Mouse (Mus musculus) stomach, embryonic 14.5 days (tissue): ENCODE measurements around the gene Uggt2. TPM values are rescaled to one million over a fixed set of nuclear protein-coding genes. Genes with fewer than 3 reads are reported as not detected.

Source experiments
- ATAC-seq: fragments of 200-750 bp; cut with Nextera tagmentation; 2 replicates; pipeline ENCODE4 v1.8.0; 2017; ENCODE audit warnings: low read depth, moderate TSS enrichment; ENCODE audit not compliant: insufficient number of reproducible peaks, insufficient read depth, low FRiP score
- H3K27ac ChIP-seq: fragments of 300-500 bp; sonication (generic); 2 replicates; pipeline ENCODE4 v1.5.1; 2014; ENCODE audit warnings: mild to moderate bottlenecking, low read length, moderate library complexity, mixed read lengths
- H3K27me3 ChIP-seq: fragments of 300-500 bp; sonication (generic); 2 replicates; pipeline ENCODE4 v1.6.1; 2014; ENCODE audit warnings: low read length, control low read depth, mixed read lengths; ENCODE audit not compliant: control insufficient read depth, insufficient read depth
- H3K36me3 ChIP-seq: fragments of 300-500 bp; sonication (generic); 2 replicates; pipeline ENCODE4 v1.6.1; 2014; ENCODE audit warnings: mild to moderate bottlenecking, control low read depth, low read length, moderate library complexity, mixed read lengths; ENCODE audit not compliant: control insufficient read depth, insufficient read depth
- H3K4me1 ChIP-seq: fragments of 300-500 bp; sonication (generic); 2 replicates; pipeline ENCODE4 v1.6.1; 2014; ENCODE audit warnings: low read length, control low read depth, mixed read lengths; ENCODE audit not compliant: control insufficient read depth, insufficient read depth
- H3K4me2 ChIP-seq: fragments of 300-500 bp; sonication (generic); replicated peaks from 2 replicates; pipeline ENCODE4 v1.6.1; 2014; ENCODE audit warnings: low read depth, low read length, control low read depth
- H3K4me3 ChIP-seq: fragments of 300-500 bp; sonication (generic); 2 replicates; pipeline ENCODE4 v1.5.1; 2014; ENCODE audit warnings: low read depth, low read length, control low read depth
- H3K9ac ChIP-seq: fragments of 300-500 bp; sonication (generic); replicated peaks from 2 replicates; pipeline ENCODE4 v1.6.1; 2014; ENCODE audit warnings: low read depth, mild to moderate bottlenecking, control low read depth, low read length, moderate library complexity, mixed read lengths
- H3K9me3 ChIP-seq: fragments of 300-500 bp; sonication (generic); 2 replicates; pipeline ENCODE4 v1.6.1; 2016; ENCODE audit warnings: low read depth, low read length, control low read depth; ENCODE audit not compliant: control insufficient read depth
- WGBS: fragments of 180-500 bp; shearing (Covaris S2); extraction: QIAGEN DNeasy Blood & Tissue Kit; methylation state at CpG from one replicate; pipeline ENCODE4 v1.1.7; 2014; 5-methylcytosine and 5-hydroxymethylcytosine counted together
- polyA plus RNA-seq: library from polyadenylated mRNA; unstranded; fragments of >200 nt; fragmentation: Nextera tagmentation; extraction: Ambion mirVana; gene quantifications from 2 replicates; pipeline ENCODE4 v1.2.1, GENCODE M21; 2014

The Uggt2 gene
- polyA plus RNA-seq, 1 experiment from 2014 or later, result 20.7 TPM

GRCm38 (mm10) chr14:119052969-119053368 is 46.3 kb downstream of the Uggt2 start:
- Histone ChIP-seq H3K4me2 (no peak overlapping the region), H3K36me3 (peaks cover 9% of the 10 kb centered on the region; the same call in 1 of the 2 replicates), H3K4me3 (no peak overlapping the region), H3K27me3 (no peaks in the 10 kb centered on the region), H3K4me1 (no peaks in the 10 kb centered on the region), H3K9ac (no peak overlapping the region), H3K27ac (no peak overlapping the region), H3K9me3 (no peaks in the 10 kb centered on the region)
- no peak for ATAC-seq
- WGBS, result 96% methylated on average over 1 of the region's 1 CpGs

- Histone ChIP-seq H3K27ac (no peak overlapping the region), H3K4me1 (no peaks in the 10 kb centered on the region), H3K4me2 (no peak overlapping the region), H3K4me3 (no peak overlapping the region), H3K9me3 (no peaks in the 10 kb centered on the region), H3K9ac (no peak overlapping the region), H3K36me3 (peaks cover 5% of the 10 kb centered on the region; the same call in 1 of the 2 replicates), H3K27me3 (no peaks in the 10 kb centered on the region)
- 97% methylated on average over 3 of the region's 3 CpGs for WGBS
- ATAC-seq, result no peak
Observed at GRCm38 (mm10) chr14:119052361-119052760, 46.9 kb downstream of the Uggt2 start.

GRCm38 (mm10) chr14:119043765-119044164 is 55.5 kb downstream of the Uggt2 start:
- Histone ChIP-seq H3K36me3 (no peaks in the 10 kb centered on the region; the same call in 1 of the 2 replicates), H3K4me2 (no peak overlapping the region), H3K27me3 (no peaks in the 10 kb centered on the region), H3K4me1 (no peaks in the 10 kb centered on the region), H3K4me3 (no peak overlapping the region), H3K9me3 (no peaks in the 10 kb centered on the region), H3K27ac (no peak overlapping the region), H3K9ac (no peak overlapping the region)
- no peak for ATAC-seq
- 72% methylated on average over 7 of the region's 7 CpGs for WGBS

GRCm38 (mm10) chr14:119040253-119040652 is 59.0 kb downstream of the Uggt2 start:
- Histone ChIP-seq H3K4me3 (no peak overlapping the region), H3K36me3 (no peaks in the 10 kb centered on the region; the same call in 1 of the 2 replicates), H3K9ac (no peak overlapping the region), H3K27ac (no peak overlapping the region), H3K9me3 (no peaks in the 10 kb centered on the region), H3K27me3 (no peaks in the 10 kb centered on the region), H3K4me1 (no peaks in the 10 kb centered on the region), H3K4me2 (no peak overlapping the region)
- 63% methylated on average over 1 of the region's 1 CpGs for WGBS
- ATAC-seq, result no peak

DNA sequence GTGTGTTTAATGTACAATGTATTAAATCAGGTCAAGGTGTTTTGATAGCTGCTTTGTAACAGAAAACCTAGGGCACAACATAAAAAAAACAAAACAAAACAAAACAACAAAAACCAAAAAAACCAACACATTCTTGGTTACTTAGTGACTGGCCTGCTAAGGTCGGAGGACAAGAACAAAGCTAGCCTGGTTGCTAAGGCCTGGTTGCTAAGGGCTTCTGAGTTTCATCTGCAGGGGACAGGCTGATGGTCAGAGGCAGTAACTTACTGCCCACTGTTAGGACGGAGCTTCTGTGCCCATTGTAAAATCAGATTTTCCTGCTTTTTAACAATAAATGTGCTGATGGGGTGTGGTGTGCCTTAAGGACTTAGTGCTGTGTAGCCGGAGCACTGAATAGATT is 61.5 kb downstream of the Uggt2 start:
- Histone ChIP-seq H3K36me3 (peaks cover 4% of the 10 kb centered on the region; the same call in 1 of the 2 replicates), H3K27me3 (no peaks in the 10 kb centered on the region), H3K4me3 (no peak overlapping the region), H3K9me3 (no peaks in the 10 kb centered on the region), H3K27ac (no peak overlapping the region), H3K9ac (no peak overlapping the region), H3K4me2 (no peak overlapping the region), H3K4me1 (no peaks in the 10 kb centered on the region)
- ATAC-seq, result no peak
- WGBS, result 55% methylated on average over 3 of the region's 3 CpGs

DNA sequence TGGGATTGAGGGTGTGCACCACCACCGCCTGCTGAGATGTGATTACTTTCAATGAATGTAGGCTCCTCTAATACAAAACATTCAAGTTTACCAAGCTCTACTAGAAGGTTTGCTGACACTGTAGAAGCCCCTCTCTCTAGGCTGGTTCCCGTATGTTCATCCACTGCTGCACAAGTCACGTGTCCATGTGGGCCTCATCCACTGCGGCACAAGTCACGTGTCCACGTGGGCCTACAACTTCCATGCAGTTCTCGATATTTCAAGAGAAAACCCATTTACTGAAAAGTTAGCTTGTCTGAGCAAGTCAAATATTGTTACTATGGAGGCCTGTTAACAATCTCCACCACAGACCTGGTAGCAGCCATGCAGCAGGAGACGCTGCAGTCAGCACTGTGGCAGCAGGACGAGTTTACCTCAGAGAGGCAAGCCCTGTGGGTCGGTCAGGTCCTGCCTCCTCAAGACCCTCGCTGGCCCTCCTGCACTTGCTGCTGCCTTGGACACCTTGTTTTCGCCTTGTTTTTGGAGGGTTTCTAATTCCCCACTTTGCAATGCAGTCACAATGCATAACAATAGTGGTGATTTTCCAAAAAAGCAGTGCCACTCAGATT is 62.0 kb downstream of the Uggt2 start:
- WGBS, result 84% methylated on average over 12 of the region's 12 CpGs
- Histone ChIP-seq H3K27ac (no peak overlapping the region), H3K4me1 (no peaks in the 10 kb centered on the region), H3K4me3 (no peak overlapping the region), H3K27me3 (no peaks in the 10 kb centered on the region), H3K9me3 (no peaks in the 10 kb centered on the region), H3K9ac (no peak overlapping the region), H3K4me2 (no peak overlapping the region), H3K36me3 (peaks cover 4% of the 10 kb centered on the region; the same call in 1 of the 2 replicates)
- no peak for ATAC-seq

- Histone ChIP-seq H3K27ac (no peak overlapping the region), H3K4me1 (no peaks in the 10 kb centered on the region), H3K4me2 (no peak overlapping the region), H3K27me3 (no peaks in the 10 kb centered on the region), H3K9me3 (no peaks in the 10 kb centered on the region), H3K9ac (no peak overlapping the region), H3K4me3 (no peak overlapping the region), H3K36me3 (peaks cover 8% of the 10 kb centered on the region; the same call in 1 of the 2 replicates)
- ATAC-seq, result no peak
- WGBS, result 44% methylated on average over 2 of the region's 2 CpGs
Observed at GRCm38 (mm10) chr14:119027675-119028253, 71.5 kb downstream of the Uggt2 start.

GRCm38 (mm10) chr14:119027130-119027529 is 72.1 kb downstream of the Uggt2 start:
- H3K9ac ChIP-seq, result no peak overlapping the region
- no peak overlapping the region for H3K27ac ChIP-seq
- H3K4me1 ChIP-seq, result no peaks in the 10 kb centered on the region
- no peaks in the 10 kb centered on the region for H3K9me3 ChIP-seq
- WGBS, result 49% methylated on average over 4 of the region's 4 CpGs
- H3K4me3 ChIP-seq, result no peak overlapping the region
- H3K27me3 ChIP-seq, result no peaks in the 10 kb centered on the region
- peaks cover 8% of the 10 kb centered on the region; the same call in 1 of the 2 replicates for H3K36me3 ChIP-seq
- H3K4me2 ChIP-seq, result no peak overlapping the region
- peak; percentile 61; the same call in 1 of the 2 replicates for ATAC-seq
